Mouse (Mus musculus) olfactory bulb, adult 2 months (tissue): ENCODE data around the gene Mrm3.
"Not testable (repeated sequence)": the region's sequence is repeated elsewhere in the genome, so short reads cannot be mapped to it uniquely, and the experiment has no call there.

ENCODE experiments used
- CTCF ChIP-seq: fragments of 200-500 bp; IDR thresholded peaks from 2 replicates; pipeline ENCODE4 v1.5.1; 2012; ENCODE audit warnings: low read depth, mild to moderate bottlenecking, low read length, moderate library complexity; ENCODE audit not compliant: insufficient read depth
- POLR2A ChIP-seq: fragments of 200-500 bp; IDR thresholded peaks from 2 replicates; pipeline ENCODE4 v1.6.1; 2012; ENCODE audit warnings: mild to moderate bottlenecking, low read depth, low read length, moderate library complexity; ENCODE audit not compliant: insufficient read depth

DNA sequence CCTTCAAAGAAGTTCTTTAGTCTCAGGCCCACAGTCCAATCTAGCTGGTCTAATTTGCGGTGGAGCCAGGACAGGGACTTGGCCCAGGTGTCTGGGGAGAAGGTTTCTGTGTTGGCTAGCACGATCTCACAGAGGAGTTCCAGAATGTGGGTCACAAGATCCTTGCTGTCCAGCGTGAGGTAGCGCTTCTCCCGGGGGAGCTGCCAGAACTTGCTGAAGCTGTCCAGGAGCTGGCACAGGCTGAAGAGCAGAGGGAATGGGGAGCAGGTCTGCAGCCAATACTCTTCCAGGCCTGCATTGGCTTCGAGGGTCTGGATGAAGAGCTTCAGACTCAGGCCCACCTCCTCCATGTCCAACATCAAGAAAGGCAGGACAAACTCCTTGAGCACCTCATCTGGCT is 31.9 kb upstream of the Mrm3 start:
- TF ChIP-seq CTCF, POLR2A: not testable (repeated sequence)
